Mouse (Mus musculus): ENCODE measurements around the gene Aldh18a1. TPM values are rescaled to one million over a fixed set of nuclear protein-coding genes. Genes with fewer than 3 reads are reported as not detected.
A peak's percentile ranks its signal among the peaks of the same experiment; 100 is the strongest.
"Not testable (repeated sequence)": the region's sequence is repeated elsewhere in the genome, so short reads cannot be mapped to it uniquely, and the experiment has no call there.

Gene Aldh18a1
- 10 to 100 TPM; 21.2 to 22.3 TPM for total RNA-seq (2021)
- long read RNA-seq, experiment 1, transcript Aldh18a1-201 (19 exons, 3,527 nt): major isoform, 12 of 18 reads
- long read RNA-seq, experiment 1, partial matches to known transcripts: 2 of 18 reads
- long read RNA-seq, experiment 1, other reads (novel, unspliced or antisense): 3 of 18 reads
- long read RNA-seq, experiment 2, transcript Aldh18a1-201 (19 exons, 3,527 nt): major isoform, 26 of 32 reads
- long read RNA-seq, experiment 2, partial matches to known transcripts: 2 of 32 reads
- long read RNA-seq, experiment 2, other reads (novel, unspliced or antisense): 3 of 32 reads

DNA sequence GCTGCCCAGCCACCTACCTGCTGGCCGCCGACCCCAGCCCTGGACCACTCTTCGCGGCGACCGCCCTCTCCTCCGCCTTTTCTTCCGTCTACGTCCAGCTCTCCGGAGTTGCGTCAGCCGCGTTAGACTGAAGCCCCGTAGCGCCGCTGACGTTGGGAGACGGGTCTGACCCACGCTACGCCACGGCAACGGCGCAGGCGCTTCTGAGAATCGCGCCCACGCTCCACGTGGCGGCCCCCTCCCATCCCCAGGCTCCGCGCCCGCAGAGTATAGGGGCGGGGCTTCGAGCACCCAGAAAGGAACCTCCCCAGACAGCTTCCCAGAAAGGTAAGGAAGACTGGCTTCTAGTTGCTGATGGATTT lies at the start of gene Aldh18a1:
Gene Aldh18a1, minus strand, starts transcription at position 171 of the 362 bp plus-strand sequence.
- Histone ChIP-seq H3K27ac (peak within 1 kb of the TSS; percentile 65; the same call in 1 of the 2 replicates), H3K4me3 (peak within 1 kb of the TSS; percentile 93)
- DNase-seq (ENCODE audit: low spot score in 2 of 2): peak; percentile 94 to 95
- peak; percentile 37 for TF ChIP-seq CTCF (conservative IDR thresholded peaks at IDR 0.05)

DNA sequence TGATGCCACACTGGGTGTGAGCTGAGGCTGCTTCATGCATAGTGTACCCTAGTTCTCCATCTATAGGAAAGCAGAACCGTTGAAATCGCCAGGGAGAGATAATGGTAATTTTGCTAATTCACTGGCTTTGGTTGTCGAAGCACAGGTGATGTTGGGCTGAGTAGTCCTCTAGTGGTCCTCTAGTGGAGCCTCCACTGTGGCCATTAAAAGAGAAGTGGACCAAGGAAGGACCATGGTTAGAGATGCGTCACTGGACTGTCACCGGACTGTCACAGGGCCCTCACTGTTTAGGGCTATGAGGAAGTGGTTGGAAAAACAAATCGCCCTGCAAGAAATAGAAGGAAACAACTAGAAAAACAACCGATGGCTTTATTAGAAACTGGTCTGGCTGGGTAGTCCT lies 49.3 kb upstream of the Aldh18a1 start:
- no peak overlapping the region for H3K4me3 ChIP-seq
- TF ChIP-seq CTCF (conservative IDR thresholded peaks at IDR 0.05): no peak
- peak overlapping the region; percentile 36; the same call in 1 of the 2 replicates for H3K27ac ChIP-seq
- no peak for DNase-seq (ENCODE audit: low spot score in 2 of 2)

DNA sequence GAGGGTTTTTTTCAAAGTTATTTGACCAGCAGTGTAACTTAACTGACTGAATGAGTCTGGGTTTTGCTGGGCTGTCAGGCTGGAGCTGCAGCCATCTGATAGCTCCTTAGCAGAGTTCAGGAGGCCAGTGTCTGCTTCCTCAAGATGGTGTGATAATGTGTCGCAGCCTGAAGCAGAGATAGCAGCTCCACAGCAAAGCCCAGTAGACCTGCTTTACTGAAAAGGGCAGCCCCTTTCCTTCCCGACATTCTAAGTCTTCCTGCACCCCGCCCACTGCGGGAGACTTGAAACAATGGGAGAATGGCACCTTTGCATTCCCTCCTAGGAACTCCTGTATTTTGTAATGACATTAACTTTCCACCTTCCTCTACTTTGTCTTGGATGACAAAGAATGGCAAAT lies 48.8 kb upstream of the Aldh18a1 start:
- TF ChIP-seq CTCF (conservative IDR thresholded peaks at IDR 0.05): no peak
- no peak for DNase-seq (ENCODE audit: low spot score in 2 of 2)
- H3K4me3 ChIP-seq: no peak overlapping the region
- H3K27ac ChIP-seq: peak overlapping the region; percentile 36; the same call in 1 of the 2 replicates

DNA sequence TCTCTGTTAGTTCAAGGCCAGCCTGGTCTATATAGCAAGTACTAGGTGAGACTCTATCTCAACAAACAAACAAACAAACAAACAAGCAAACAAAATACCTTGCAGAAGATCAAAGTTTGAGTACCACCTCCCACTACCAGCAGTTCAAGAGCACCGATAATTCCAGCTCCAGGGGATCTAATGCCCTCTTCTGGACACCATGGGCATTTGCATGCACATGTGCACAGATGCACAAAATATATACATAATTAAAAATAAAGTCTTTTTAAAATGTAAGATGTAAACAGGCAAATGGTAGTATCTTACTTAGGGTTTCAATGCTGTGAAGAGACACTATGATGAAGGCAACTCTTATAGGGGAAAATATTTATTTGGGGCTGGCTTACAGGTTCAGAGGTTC lies 44.9 kb upstream of the Aldh18a1 start:
- H3K4me3 ChIP-seq: no peak overlapping the region

DNA sequence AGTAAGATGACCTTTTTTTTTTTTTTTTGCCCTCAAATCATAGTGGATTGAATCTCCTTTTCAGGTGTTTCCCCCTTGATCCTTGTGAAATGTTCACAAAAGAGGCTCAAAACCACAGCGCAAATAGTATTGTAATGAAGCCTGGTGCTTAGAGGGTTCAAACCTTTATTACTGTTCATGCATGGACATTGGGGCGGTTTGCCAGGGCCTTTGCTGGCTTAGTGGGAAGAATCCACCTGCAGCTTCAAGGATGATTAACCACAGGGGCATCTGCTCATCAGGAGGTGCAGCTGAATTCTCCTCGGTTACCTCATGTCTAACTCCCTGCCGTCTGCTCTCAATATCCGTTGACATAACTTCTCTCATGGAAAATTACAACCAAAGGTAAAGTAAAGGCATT lies 44.4 kb upstream of the Aldh18a1 start:
- no peak overlapping the region for H3K4me3 ChIP-seq
- TF ChIP-seq CTCF (conservative IDR thresholded peaks at IDR 0.05): no peak
- no peak overlapping the region for H3K27ac ChIP-seq
- DNase-seq (ENCODE audit: low spot score in 2 of 2): no peak

More for the DNA sequence above, 44.9 kb upstream of the Aldh18a1 start:
- no peak overlapping the region for H3K27ac ChIP-seq
- no peak for DNase-seq (ENCODE audit: low spot score in 2 of 2)
- peak; percentile 59 for TF ChIP-seq CTCF (conservative IDR thresholded peaks at IDR 0.05)

DNA sequence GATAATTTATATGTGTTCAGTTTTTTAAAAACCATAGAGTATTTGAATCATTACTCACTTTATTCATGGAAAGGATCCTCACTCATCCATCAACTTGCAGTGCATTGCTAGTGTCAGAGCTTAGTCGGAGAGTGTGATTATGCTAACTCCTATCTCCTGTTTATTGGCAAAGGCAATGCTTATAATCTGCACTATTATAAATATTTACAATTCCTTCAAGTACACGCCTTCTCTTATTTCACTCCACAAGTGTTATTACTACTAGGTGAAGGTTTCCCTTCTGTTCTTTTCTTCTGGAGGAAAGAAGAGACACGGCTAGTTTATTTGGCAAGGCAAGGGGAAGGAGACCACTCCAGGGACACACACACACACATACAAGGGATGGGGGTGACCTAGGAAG lies 43.9 kb upstream of the Aldh18a1 start:
- H3K27ac ChIP-seq: no peak overlapping the region
- no peak for DNase-seq (ENCODE audit: low spot score in 2 of 2)
- no peak overlapping the region for H3K4me3 ChIP-seq
- no peak for TF ChIP-seq CTCF (conservative IDR thresholded peaks at IDR 0.05)

DNA sequence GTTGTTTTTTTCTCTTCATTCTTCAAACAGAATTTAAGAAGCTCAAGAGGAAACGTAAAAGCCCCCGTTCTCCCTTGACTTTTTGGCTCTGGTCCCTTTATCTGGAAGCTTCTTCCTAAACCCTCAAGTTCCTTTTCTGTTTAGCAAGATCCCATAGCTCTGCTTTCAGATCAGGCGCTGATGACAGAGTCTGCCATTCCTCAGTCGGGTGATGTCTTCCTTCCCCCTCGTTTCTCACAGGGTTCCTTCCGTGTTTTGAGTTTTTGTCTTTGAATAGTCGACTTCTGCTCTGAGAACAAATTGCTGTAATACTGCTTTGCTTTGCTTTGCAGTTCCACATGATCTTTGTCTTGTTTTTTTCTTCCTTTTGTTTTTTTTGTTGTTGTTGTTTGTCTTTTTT lies 42.3 kb upstream of the Aldh18a1 start:
- Histone ChIP-seq H3K4me3 (no peak overlapping the region), H3K27ac (peak overlapping the region; percentile 64; the same call in 1 of the 2 replicates)
- no peak for TF ChIP-seq CTCF (conservative IDR thresholded peaks at IDR 0.05)
- DNase-seq (ENCODE audit: low spot score in 2 of 2): no peak

DNA sequence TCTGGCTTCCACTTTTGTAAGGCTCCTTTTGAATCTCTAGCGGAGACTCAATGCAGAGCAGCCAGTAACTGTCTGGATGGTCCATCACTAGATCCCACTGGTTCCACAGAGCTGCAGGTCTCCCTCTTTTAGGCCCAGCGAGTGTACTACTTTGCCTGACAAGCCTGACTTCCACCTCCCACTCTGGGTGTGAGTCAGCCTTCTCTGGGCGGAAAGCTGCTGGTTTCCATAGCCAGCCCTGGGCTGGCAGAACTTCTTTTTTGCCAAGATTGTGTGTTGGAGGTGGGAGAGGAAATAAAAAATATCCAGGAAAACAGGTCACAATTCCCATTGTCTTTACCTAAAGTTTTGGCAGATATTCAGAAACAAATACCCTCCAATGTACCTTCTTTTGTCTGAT lies 41.8 kb upstream of the Aldh18a1 start:
- no peak overlapping the region for H3K4me3 ChIP-seq
- no peak for TF ChIP-seq CTCF (conservative IDR thresholded peaks at IDR 0.05)
- H3K27ac ChIP-seq: peak overlapping the region; percentile 64; the same call in 1 of the 2 replicates
- peak; percentile 19 to 32 for DNase-seq (ENCODE audit: low spot score in 2 of 2)

DNA sequence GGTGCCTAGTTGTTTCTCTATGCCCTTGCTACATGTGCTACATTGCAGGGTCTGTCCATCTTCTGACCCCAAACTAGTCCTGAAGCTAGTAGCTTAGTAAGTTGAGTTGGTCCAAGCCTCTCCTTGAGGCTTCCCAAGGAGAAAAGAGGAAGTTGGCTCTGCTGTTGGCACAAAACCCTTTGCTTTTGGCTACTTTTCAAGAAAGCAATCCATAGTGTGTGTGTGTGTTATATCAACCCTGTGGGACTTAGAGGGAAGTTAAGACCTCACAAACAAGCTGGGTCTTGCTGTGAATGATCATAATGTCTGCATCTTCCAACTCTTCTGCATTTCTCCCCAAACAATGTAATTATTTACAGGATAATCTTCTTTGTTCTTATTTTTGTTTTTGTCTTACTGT lies 40.7 kb upstream of the Aldh18a1 start:
- H3K4me3 ChIP-seq: no peak overlapping the region
- H3K27ac ChIP-seq: no peak overlapping the region
- DNase-seq (ENCODE audit: low spot score in 2 of 2): no peak
- no peak for TF ChIP-seq CTCF (conservative IDR thresholded peaks at IDR 0.05)

DNA sequence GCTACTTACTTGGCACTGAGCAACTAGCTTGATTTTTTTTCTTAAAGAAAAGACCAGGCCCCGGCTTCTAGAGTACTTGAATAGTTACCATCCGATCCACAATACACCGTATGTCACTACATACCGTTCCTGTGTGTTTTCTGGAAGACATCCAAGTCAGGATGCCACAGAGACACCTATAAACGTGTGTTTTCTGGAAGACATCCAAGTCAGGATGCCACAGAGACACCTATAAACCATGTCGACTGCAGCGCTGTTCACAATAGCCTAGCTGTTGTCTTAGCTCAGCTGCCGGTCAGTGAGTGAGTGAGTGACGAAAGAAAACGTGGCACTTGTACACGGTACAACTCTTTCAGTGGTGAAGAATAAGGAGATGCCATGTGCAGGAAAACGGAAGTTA lies 37.7 kb upstream of the Aldh18a1 start:
- no peak for DNase-seq (ENCODE audit: low spot score in 2 of 2)
- H3K27ac ChIP-seq: no peak overlapping the region
- H3K4me3 ChIP-seq: no peak overlapping the region
- no peak for TF ChIP-seq CTCF (conservative IDR thresholded peaks at IDR 0.05)

DNA sequence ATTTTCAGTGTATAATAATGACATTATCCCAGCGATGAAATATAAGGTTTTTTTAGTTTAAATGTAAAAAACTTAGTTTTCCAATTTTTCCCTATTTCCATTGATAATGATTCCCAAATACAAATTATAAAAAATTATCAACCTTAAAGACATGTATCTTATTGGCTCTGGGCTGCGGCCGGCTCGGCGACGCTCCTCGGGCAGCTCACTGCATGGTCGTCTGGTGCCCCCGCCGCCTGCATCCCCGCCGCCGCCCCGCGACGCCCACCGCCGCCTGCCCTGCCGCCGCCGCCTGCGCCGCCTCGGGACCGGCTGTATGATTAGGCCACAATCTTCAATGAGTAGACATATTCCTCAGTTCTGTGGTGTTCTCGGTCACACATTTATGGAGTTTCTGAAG lies 33.4 kb upstream of the Aldh18a1 start:
- H3K27ac ChIP-seq; DNase-seq (ENCODE audit: low spot score in 2 of 2): not testable (repeated sequence)

DNA sequence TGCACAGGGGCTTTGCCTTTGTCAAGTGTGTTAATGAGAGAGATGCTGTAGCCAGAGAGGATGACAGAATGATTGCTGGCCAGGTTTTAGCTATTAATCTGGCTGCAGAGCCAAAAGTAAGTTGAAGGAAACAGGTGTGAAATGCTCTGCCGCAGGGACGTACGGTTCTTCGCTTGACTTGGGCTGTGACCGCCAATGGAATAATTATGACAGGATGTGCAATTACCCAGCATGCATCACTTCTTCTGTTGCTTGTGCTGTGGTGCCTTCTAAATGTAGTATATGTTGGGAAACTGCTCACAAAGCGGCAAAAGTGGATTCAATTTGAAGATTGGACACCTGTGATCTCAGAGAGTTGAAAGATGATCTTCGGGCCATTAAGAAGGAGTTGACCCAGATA lies 27.8 kb upstream of the Aldh18a1 start:
- no peak for DNase-seq (ENCODE audit: low spot score in 2 of 2)
- no peak overlapping the region for H3K4me3 ChIP-seq
- no peak for TF ChIP-seq CTCF (conservative IDR thresholded peaks at IDR 0.05)
- no peak overlapping the region for H3K27ac ChIP-seq

More for the DNA sequence above, 33.4 kb upstream of the Aldh18a1 start:
- H3K4me3 ChIP-seq: not testable (repeated sequence)

DNA sequence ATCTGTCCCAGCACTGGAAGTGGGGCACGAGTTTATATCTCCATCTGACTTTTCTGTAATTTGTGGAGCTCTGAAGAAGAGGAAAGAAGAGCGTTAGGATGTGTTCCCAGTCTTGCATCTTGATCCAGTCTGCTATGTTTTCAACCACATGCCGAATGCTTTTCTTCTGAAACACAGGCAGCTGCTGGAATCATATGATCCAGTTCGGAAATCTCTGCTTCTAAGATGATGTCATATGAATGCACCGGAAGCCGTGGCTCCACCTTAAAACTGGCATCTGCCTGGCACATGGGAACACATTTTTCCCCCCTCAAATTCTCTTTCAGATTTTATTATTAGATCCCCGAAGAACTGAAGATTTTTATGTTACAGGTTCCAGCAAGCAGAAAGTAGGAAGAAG lies 26.5 kb upstream of the Aldh18a1 start:
- no peak overlapping the region for H3K4me3 ChIP-seq
- no peak for DNase-seq (ENCODE audit: low spot score in 2 of 2)
- TF ChIP-seq CTCF (conservative IDR thresholded peaks at IDR 0.05): no peak

DNA sequence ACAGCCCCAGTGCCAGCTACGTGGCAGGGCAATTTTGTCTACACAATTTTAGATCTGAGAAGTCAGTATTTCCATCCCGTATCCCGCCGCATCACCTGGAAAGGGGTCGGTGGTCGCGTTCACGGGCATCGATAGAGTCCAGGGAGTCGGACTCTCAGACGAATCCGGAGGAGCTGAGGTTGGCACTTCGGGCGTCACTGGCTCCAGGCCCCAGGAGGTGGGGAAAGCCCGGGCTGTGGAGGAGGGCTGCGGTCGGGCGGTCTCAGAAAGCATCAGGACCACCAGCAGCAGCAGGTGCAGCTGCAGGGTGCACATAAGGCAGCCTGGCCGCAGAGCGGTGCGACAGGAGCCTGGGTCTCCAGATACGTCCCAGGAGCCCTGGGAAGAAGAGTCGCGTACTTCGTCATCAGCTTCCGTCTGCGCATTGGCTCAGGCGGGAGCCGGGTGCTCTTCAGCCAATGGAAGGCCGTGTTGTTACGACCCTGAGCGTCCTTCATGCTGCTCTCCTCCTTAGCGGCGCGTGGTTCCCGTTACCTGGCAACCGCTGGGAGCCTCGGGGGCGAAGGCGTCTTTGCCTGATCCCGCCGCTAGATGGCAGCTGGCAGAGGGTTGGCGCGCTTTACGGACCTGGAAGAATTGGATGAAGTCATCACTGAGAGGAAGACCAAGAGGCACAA lies 23.7 kb upstream of the Aldh18a1 start, which contains the start of the genes Tctn3 and Entpd1:
Gene Tctn3, minus strand, starts transcription at position 404 of the 677 bp plus-strand sequence.
Gene Entpd1, plus strand, starts transcription at position 537 of the 677 bp plus-strand sequence.
- Histone ChIP-seq H3K4me3 (peak within 1 kb of the TSS; percentile 87), H3K27ac (peak within 1 kb of the TSS; percentile 88)
- peak; percentile 97 to 98 for DNase-seq (ENCODE audit: low spot score in 2 of 2)
- TF ChIP-seq CTCF (conservative IDR thresholded peaks at IDR 0.05): peak; percentile 94

More for the DNA sequence above, 26.5 kb upstream of the Aldh18a1 start:
- no peak overlapping the region for H3K27ac ChIP-seq
